Mouse (Mus musculus): ENCODE measurements around the gene Nme7.
A peak's percentile ranks its signal among the peaks of the same experiment; 100 is the strongest.

- no peak for TF ChIP-seq EP300 (IDR thresholded peaks at IDR 0.05; ENCODE audit: insufficient read depth, low read depth, low read length)
- TF ChIP-seq CTCF (IDR thresholded peaks at IDR 0.05), result no peak
- TF ChIP-seq POLR2A (IDR thresholded peaks at IDR 0.05; ENCODE audit: insufficient read depth, low read depth, low read length), result peak; percentile 33; the same call in 1 of the 2 replicates
Measured at GRCm38 (mm10) chr1:164307124-164307751, 3.3 kb downstream of the Nme7 start, which contains the start of gene Blzf1.
